Mouse (Mus musculus): Measurements from ENCODE around the gene Hmgxb4.

Gene Hmgxb4

GRCm38 (mm10) chr8:75018274-75018972, 25.3 kb downstream of the Hmgxb4 start:
- 68% methylated on average over 5 of the region's 5 CpGs for WGBS

- 79% methylated on average over 3 of the region's 3 CpGs for WGBS
These were observed 30.6 kb downstream of the Hmgxb4 start for GRCm38 (mm10) chr8:75023660-75024316.

- 96% methylated on average over 4 of the region's 4 CpGs for WGBS
These were observed 32.7 kb downstream of the Hmgxb4 start for GRCm38 (mm10) chr8:75025809-75026208.

GRCm38 (mm10) chr8:75030453-75031024, 37.4 kb downstream of the Hmgxb4 start:
- WGBS: 89% methylated on average over 3 of the region's 3 CpGs

- WGBS: 49% methylated on average over 5 of the region's 5 CpGs
These were observed 39.8 kb downstream of the Hmgxb4 start for GRCm38 (mm10) chr8:75032961-75033360.

DNA sequence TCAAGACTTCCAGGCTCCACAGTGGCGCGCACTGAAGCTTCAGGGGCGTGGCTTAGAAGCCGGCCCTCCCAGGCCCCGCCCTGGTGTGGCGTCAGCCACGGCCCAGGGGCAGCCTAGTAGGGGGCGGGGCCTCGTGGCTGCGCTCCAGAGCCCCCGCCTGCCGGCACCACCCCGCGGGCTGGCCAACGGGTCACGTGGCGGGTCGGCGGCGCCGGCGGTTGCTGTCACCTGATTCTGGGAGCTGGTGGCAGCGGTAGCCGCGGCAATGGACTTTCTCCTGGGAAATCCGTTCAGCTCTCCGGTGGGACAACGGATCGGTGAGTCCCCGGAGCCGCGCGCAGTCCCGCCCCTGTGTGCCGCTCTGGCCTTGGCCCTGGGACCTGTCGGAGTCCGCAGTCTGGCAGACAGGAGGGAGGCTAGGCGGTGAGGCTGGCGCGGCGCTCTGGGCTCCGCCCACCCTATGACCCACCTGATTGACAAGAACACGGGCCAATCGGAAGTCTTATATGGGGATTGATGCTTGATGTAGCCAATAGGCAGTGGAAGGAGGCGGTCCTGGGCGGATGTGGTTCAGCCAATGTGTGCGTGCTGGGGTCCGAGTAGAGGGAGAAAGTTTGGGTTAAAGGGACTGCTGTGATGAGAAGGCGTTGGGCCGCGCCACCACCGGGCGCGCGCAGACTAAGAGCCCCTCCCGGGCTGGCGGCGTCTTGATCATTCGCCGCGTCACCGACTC, 40.5 kb downstream of the Hmgxb4 start, which contains the start of gene Tom1:
TSS of gene Tom1 (plus strand) at position 195 of the 733 bp plus-strand sequence.
- whole genome bisulfite sequencing: under 1% methylated on average over 62 of the region's 62 CpGs

- WGBS: under 1% methylated on average over 17 of the region's 17 CpGs
These were observed 41.1 kb downstream of the Hmgxb4 start for GRCm38 (mm10) chr8:75034285-75034684.

- WGBS: 89% methylated on average over 1 of the region's 1 CpGs
These were observed 46.6 kb downstream of the Hmgxb4 start for GRCm38 (mm10) chr8:75039754-75040153.

DNA sequence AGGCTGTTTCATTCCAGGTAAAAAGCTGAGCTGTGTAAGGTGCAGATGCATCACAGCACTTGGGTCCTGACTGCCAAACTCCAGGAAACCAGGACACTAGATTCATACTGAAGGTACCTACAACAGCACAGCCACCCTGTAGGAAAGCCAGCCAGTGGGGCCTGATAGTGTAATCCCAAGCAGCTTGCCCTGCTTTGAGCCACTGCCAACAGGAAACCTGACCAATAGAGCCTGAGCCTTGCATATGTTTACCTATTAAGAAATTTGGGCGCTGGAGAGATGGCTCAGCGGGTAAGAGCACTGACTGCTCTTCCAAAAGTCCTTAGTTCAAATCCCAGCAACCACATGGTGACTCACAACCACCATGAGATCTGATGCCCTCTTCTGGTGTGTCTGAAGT, 49.0 kb downstream of the Hmgxb4 start:
- 74% methylated on average over 2 of the region's 2 CpGs for WGBS

DNA sequence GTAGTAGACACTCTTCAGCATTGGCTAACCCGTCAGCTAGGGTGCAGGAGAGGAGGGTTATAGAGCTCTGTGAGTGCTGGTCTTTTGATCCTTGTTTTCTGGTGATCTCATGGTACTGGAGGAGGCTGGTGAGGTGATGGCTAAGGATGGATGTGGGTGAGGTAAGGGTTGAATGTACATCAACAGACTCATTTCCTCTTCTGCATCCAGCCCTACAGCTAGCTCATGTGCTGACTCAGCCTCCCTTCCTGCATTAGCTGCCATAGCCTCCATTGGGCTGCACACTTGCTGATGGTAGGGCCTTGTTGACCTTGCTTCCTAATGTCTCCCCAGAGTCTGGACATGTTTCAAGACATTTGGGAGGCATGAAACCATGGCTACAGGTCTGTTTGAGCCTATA, 49.8 kb downstream of the Hmgxb4 start:
- WGBS: 92% methylated on average over 1 of the region's 1 CpGs

DNA sequence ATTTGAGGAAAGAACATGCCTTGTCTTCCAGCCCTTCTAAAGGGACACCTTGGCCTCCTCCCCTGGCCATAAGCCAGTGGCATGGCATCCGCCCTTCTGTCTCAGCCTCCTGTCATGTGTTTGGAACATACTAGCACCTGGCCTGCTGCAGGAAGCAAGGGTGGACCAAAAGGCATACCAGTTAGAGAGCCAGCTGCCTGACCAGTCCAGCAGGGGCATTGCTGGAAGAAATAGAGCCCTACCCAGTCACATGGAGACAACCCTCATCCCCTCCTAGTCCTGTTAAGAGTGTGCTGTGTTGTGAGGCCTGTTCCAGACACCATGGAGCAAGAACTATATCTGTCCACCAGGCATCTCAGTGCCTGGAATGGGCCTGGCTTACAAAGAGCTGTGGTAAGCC, 53.1 kb downstream of the Hmgxb4 start:
- 93% methylated on average over 1 of the region's 1 CpGs for WGBS

DNA sequence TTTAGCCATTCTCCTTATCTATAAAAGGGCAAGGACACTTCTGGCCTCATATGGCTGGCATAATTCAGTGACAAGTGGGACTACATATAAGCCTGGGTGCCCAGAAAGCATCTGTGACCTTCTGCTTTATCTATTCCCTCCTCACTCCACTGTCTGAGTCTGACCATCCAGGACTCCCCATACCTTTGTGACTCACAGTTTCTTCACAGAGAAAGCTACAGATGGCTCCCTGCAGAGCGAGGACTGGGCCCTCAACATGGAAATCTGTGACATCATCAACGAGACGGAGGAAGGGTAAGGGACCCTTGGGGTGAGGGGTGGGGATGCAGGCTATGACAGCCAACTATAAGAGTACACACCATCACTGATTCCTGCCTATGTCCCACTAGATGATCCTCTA, 54.6 kb downstream of the Hmgxb4 start:
- 92% methylated on average over 3 of the region's 3 CpGs for WGBS

- 92% methylated on average over 4 of the region's 4 CpGs for WGBS
These were observed 60.2 kb downstream of the Hmgxb4 start for GRCm38 (mm10) chr8:75053342-75053741.

DNA sequence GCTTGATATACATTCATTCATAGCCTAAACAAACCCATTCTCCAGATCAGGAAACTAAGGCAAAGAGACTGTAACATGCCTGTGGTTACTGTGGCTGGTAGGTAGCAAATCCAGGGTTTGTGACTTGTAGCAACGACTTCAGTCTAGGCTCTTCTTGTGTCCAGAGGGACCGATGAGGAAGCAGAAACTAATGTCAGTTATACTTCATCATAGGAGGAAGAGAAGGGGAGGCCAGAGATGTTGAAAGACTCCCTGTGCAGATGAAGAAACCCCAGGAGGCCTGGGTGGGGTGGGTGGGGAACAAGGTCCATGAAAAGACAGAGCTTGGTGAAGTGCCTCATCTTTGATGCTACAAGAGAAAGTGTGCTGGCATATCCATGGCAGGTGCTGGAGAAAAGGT, 62.5 kb downstream of the Hmgxb4 start:
- WGBS: 94% methylated on average over 2 of the region's 2 CpGs

GRCm38 (mm10) chr8:75060022-75060421, 66.9 kb downstream of the Hmgxb4 start:
- WGBS: 76% methylated on average over 6 of the region's 6 CpGs

DNA sequence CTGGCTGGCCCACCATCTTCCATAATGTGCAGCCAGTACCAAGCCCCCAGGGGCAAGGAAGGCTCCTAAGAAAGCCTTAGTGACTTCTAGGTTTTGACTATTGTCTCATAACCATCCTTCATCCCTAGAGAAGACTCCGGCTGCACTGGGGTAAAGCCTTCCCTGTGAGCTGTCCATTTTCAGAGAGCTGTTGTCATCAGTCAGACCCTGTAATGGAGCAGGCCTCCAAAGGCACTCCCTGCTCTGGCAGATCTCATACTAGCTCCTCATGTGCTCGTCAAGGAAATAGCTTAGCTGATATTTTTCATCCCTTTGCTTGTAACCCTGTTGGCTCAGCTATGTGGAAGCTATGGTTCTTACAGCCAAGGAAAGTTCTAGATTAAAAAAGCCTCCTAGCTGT, 67.7 kb downstream of the Hmgxb4 start:
- 78% methylated on average over 2 of the region's 2 CpGs for WGBS

DNA sequence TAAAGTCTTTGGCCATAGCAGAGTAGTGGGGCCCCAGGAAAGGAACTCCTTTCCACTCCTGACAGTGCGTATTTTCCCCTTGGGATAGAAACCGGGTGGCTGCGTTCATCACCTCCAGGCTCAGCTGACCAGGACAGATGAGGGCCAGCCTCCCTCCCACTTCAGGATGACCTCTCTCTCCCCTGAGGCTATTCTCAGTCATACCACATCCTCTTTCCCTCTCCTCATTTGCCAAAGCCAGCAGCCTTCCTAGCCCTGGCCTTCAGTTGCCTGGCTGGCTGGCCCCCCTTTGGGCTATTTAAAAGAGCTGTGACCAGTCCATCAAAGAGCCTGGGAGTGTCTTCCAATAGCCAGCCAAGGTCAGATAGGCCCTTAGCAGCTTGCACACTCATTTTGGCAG, 70.1 kb downstream of the Hmgxb4 start:
- 86% methylated on average over 3 of the region's 3 CpGs for WGBS

GRCm38 (mm10) chr8:75064790-75065189, 71.6 kb downstream of the Hmgxb4 start:
- 57% methylated on average over 3 of the region's 3 CpGs for WGBS

- 84% methylated on average over 6 of the region's 6 CpGs for WGBS
These were observed 74.1 kb downstream of the Hmgxb4 start for GRCm38 (mm10) chr8:75067287-75067686.

DNA sequence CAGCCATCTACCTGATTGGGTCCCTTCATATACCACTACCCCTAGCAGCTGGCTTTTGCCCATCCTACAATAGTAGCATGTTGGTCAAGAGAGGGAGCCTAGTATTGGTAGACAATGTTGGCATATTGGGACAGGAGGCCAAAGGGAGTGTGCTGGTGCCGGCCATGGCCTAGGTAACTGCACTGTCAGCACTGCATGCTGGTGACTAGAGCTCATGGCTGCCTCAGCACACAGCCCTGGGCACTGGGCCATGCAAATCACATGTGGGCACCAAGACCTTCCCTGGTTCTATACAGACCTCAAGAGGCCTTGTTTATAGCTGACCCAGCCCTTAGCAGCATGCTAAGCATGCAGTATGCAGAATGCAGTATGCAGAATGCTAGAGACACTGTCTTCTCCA, 77.1 kb downstream of the Hmgxb4 start:
- 89% methylated on average over 1 of the region's 1 CpGs for WGBS

DNA sequence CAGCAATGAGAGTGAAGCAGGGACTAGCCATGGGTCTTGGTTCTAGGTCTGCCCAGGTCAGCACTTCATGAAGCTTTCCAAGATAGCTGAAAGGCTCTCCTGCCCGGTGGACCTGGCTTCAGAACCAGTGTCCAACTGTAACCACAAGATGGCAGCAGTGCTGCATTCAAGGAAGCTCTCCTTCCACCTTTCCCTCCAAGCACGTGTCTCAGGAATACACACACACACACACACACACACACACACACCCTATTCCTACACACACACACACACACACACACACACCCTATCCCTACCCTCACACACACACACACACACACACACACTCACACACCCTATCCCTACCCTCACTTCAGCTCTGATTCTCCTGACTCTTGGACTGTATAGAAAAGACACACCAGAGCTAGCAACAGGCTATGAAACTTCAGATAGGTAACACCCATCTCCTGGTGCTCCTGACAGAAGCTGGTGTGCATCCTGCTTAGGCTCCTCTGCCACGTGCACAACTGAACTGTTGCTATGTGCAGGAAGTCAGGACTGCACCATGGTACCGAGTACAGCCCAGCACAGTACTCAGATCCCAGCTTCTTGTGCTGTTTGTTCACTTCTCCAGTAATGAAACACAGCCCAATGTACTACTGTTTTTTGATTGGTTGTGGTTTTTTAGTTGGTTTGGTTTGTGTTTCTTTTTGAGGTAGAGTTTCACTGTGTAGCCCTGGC, 78.6 kb downstream of the Hmgxb4 start:
- WGBS: 22% methylated on average over 4 of the region's 4 CpGs

DNA sequence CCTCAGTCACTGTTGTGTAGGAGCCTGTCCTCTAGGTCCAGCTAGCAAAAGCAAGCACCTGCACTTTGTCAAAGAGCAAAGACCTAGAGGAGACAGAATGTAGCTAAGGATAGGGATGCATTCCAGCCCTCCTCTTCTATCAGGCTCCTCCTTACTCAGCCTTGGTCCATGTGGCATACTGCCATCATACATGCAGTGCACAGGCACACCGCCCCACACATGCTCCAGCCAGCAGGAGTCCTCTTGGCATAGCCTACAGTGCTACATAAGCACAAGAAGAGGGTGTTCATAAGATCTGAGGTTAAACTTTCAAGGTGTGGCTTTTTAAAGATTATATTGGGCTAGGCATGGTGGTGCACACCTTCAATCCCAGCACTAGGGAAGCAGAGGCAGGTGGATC, 81.7 kb downstream of the Hmgxb4 start:
- 75% methylated on average over 1 of the region's 1 CpGs for WGBS
